Comparison of ENCODE assay signal across 8 mouse cellular contexts in genomic region chr11:120580190-120580589, GRCm38 (mm10). TPM values are rescaled to one million over a fixed set of nuclear protein-coding genes. Genes with fewer than 3 reads are reported as not detected.
DNase-seq lines count a peak whose midpoint lies in the region; ATAC-seq and TF ChIP-seq lines count a peak whose summit lies in the region.

No protein-coding gene starts in this region.

- TF ChIP-seq POLR2A in bone marrow macrophage, adult 2 months (IDR thresholded peaks at IDR 0.05; ENCODE audit: borderline replicate concordance, low read depth, low read length), result no peak

- intact Hi-C loops in gastrocnemius, adult 2 months (cut with DNase I), result no loop called here

- peak overlapping the region; percentile 89 for H3K4me3 ChIP-seq in gastrocnemius, adult 2 months
- H3K4me3 ChIP-seq in bone marrow macrophage, adult 2 months (ENCODE audit: insufficient read depth, low read length), result peak overlapping the region; percentile 87
- H3K4me3 ChIP-seq in heart, embryonic 16.5 days (ENCODE audit: low read length), result peak overlapping the region; percentile 92
- H3K4me3 ChIP-seq in limb, embryonic 10.5 days, result peak overlapping the region; percentile 90
- H3K4me3 ChIP-seq in midbrain, embryonic 13.5 days (replicated peaks), result peak overlapping the region; percentile 94

- peaks cover 18% of the 10 kb centered on the region for H3K4me1 ChIP-seq in bone marrow macrophage, adult 2 months (ENCODE audit: control insufficient read depth, insufficient read depth, low read length)
- peaks cover 20% of the 10 kb centered on the region for H3K4me1 ChIP-seq in heart, embryonic 16.5 days (ENCODE audit: control insufficient read depth, insufficient read depth, low read length)
- H3K4me1 ChIP-seq in limb, embryonic 10.5 days, result peaks cover 42% of the 10 kb centered on the region
- peaks cover 32% of the 10 kb centered on the region for H3K4me1 ChIP-seq in midbrain, embryonic 13.5 days (replicated peaks)

- DNase-seq in gastrocnemius, adult 2 months, result peak; percentile 18
- no peak for DNase-seq in gastrocnemius, postnatal 10 days
- DNase-seq in limb, embryonic 10.5 days (ENCODE audit: low spot score), result no peak
- no peak for DNase-seq in frontal cortex, postnatal 10 days (ENCODE audit: low spot score in 2 of 2)
- DNase-seq in left cerebral cortex, adult 11 months (ENCODE audit: low spot score), result no peak

- no peak for ATAC-seq in heart, embryonic 16.5 days (replicated peaks; ENCODE audit: extremely low read depth, insufficient read depth, low FRiP score)
- ATAC-seq in midbrain, embryonic 13.5 days, result no peak

- peak overlapping the region; percentile 95 for H3K9ac ChIP-seq in heart, embryonic 16.5 days (ENCODE audit: low read length)
- peak overlapping the region; percentile 96 for H3K9ac ChIP-seq in midbrain, embryonic 13.5 days (replicated peaks)

- peak overlapping the region; percentile 99 for H3K27ac ChIP-seq in gastrocnemius, adult 2 months
- H3K27ac ChIP-seq in bone marrow macrophage, adult 2 months (ENCODE audit: insufficient read depth, low read depth, low read length), result peak overlapping the region; percentile 88
- H3K27ac ChIP-seq in heart, embryonic 16.5 days (ENCODE audit: low read length), result peak overlapping the region; percentile 92
- peak overlapping the region; percentile 97 for H3K27ac ChIP-seq in limb, embryonic 10.5 days
- peak overlapping the region; percentile 96 for H3K27ac ChIP-seq in midbrain, embryonic 13.5 days

- TF ChIP-seq CTCF in gastrocnemius, adult 2 months (IDR thresholded peaks at IDR 0.05), result no peak
- no peak for TF ChIP-seq CTCF in bone marrow macrophage, adult 2 months (IDR thresholded peaks at IDR 0.05; ENCODE audit: low read depth, low read length)

- peaks cover 31% of the 10 kb centered on the region for H3K36me3 ChIP-seq in heart, embryonic 16.5 days (ENCODE audit: control insufficient read depth, insufficient read depth)
- peaks cover 70% of the 10 kb centered on the region for H3K36me3 ChIP-seq in limb, embryonic 10.5 days
- peaks cover 47% of the 10 kb centered on the region for H3K36me3 ChIP-seq in midbrain, embryonic 13.5 days

- 47% methylated on average over 7 of the region's 7 CpGs for WGBS in heart, embryonic 16.5 days
- WGBS in limb, embryonic 10.5 days, result 69% methylated on average over 7 of the region's 7 CpGs
- WGBS in midbrain, embryonic 13.5 days, result 62% methylated on average over 7 of the region's 7 CpGs

- H3K9me3 ChIP-seq in heart, embryonic 16.5 days (replicated peaks; ENCODE audit: control insufficient read depth, low read length), result peaks cover 3% of the 10 kb centered on the region; the same call in 1 of the 2 replicates
- H3K9me3 ChIP-seq in limb, embryonic 10.5 days (replicated peaks), result 0 out of 2 replicates have a peak, but pooled peaks cover 2% of the 10 kb centered on the region
- H3K9me3 ChIP-seq in midbrain, embryonic 13.5 days, result no peaks in the 10 kb centered on the region

- H3K4me2 ChIP-seq in heart, embryonic 16.5 days (ENCODE audit: low read depth, low read length), result peak overlapping the region; percentile 95
- H3K4me2 ChIP-seq in midbrain, embryonic 13.5 days (replicated peaks), result peak overlapping the region; percentile 94

- H3K27me3 ChIP-seq in heart, embryonic 16.5 days (ENCODE audit: control insufficient read depth, insufficient read depth, low read length), result no peaks in the 10 kb centered on the region
- H3K27me3 ChIP-seq in limb, embryonic 10.5 days (ENCODE audit: low read depth, poor library complexity, severe bottlenecking), result no peaks in the 10 kb centered on the region
- no peaks in the 10 kb centered on the region for H3K27me3 ChIP-seq in midbrain, embryonic 13.5 days

RNA-seq across cellular contexts. Expression of gene Arhgdia, which starts 1.2 kb away (rescaled TPM):
- total RNA-seq in gastrocnemius, adult 2 months (2021), result 10 to 100 TPM; 72.1 to 89.6 TPM
- total RNA-seq in gastrocnemius, postnatal 10 days (2021), result 100 to 1,000 TPM; 163 to 197 TPM
- polyA plus RNA-seq in bone marrow macrophage, adult 2 months (2012; ENCODE audit: insufficient read depth, insufficient read length, missing spikeins), result 628 and 760 TPM in 2 replicates
- polyA plus RNA-seq in heart, embryonic 16.5 days (2015; fragmentation: Nextera tagmentation; extraction: Ambion mirVana), result 435 and 439 TPM in 2 replicates
- 742 and 814 TPM in 2 replicates for polyA plus RNA-seq in limb, embryonic 10.5 days (2016; fragmentation: Nextera tagmentation; extraction: Ambion mirVana)
- polyA plus RNA-seq in midbrain, embryonic 13.5 days (2015; fragmentation: Nextera tagmentation; extraction: Ambion mirVana), result 452 and 461 TPM in 2 replicates

RNA-seq across cellular contexts. Expression of gene P4hb, which starts 7.1 kb away (rescaled TPM):
- 100 to 1,000 TPM; 201 to 240 TPM for total RNA-seq in gastrocnemius, adult 2 months (2021)
- 100 to 1,000 TPM; 349 to 414 TPM for total RNA-seq in gastrocnemius, postnatal 10 days (2021)
- 292 and 334 TPM in 2 replicates for polyA plus RNA-seq in bone marrow macrophage, adult 2 months (2012; ENCODE audit: insufficient read depth, insufficient read length, missing spikeins)
- polyA plus RNA-seq in heart, embryonic 16.5 days (2015; fragmentation: Nextera tagmentation; extraction: Ambion mirVana), result 435 and 437 TPM in 2 replicates
- 613 and 656 TPM in 2 replicates for polyA plus RNA-seq in limb, embryonic 10.5 days (2016; fragmentation: Nextera tagmentation; extraction: Ambion mirVana)
- polyA plus RNA-seq in midbrain, embryonic 13.5 days (2015; fragmentation: Nextera tagmentation; extraction: Ambion mirVana), result 279 and 297 TPM in 2 replicates

RNA-seq across cellular contexts. Expression of gene Alyref, which starts 18.0 kb away (rescaled TPM):
- 10 to 100 TPM; 36.0 to 44.7 TPM for total RNA-seq in gastrocnemius, adult 2 months (2021)
- 10 to 100 TPM; 72.1 to 77.3 TPM for total RNA-seq in gastrocnemius, postnatal 10 days (2021)
- 97.5 and 121 TPM in 2 replicates for polyA plus RNA-seq in bone marrow macrophage, adult 2 months (2012; ENCODE audit: insufficient read depth, insufficient read length, missing spikeins)
- polyA plus RNA-seq in heart, embryonic 16.5 days (2015; fragmentation: Nextera tagmentation; extraction: Ambion mirVana), result 223 and 229 TPM in 2 replicates
- 720 and 728 TPM in 2 replicates for polyA plus RNA-seq in limb, embryonic 10.5 days (2016; fragmentation: Nextera tagmentation; extraction: Ambion mirVana)
- polyA plus RNA-seq in midbrain, embryonic 13.5 days (2015; fragmentation: Nextera tagmentation; extraction: Ambion mirVana), result 303 and 358 TPM in 2 replicates

RNA-seq across cellular contexts. Expression of gene Anapc11, which starts 18.0 kb away (rescaled TPM):
- 10 to 100 TPM; 45.3 to 58.5 TPM for total RNA-seq in gastrocnemius, adult 2 months (2021)
- 10 to 100 TPM; 60.1 to 67.6 TPM for total RNA-seq in gastrocnemius, postnatal 10 days (2021)
- 127 and 128 TPM in 2 replicates for polyA plus RNA-seq in bone marrow macrophage, adult 2 months (2012; ENCODE audit: insufficient read depth, insufficient read length, missing spikeins)
- 179 and 193 TPM in 2 replicates for polyA plus RNA-seq in heart, embryonic 16.5 days (2015; fragmentation: Nextera tagmentation; extraction: Ambion mirVana)
- polyA plus RNA-seq in limb, embryonic 10.5 days (2016; fragmentation: Nextera tagmentation; extraction: Ambion mirVana), result 201 and 207 TPM in 2 replicates
- 180 and 183 TPM in 2 replicates for polyA plus RNA-seq in midbrain, embryonic 13.5 days (2015; fragmentation: Nextera tagmentation; extraction: Ambion mirVana)

RNA-seq across cellular contexts. Expression of gene Npb, which starts 28.1 kb away (rescaled TPM):
- total RNA-seq in gastrocnemius, adult 2 months (2021), result under 1 TPM in 1 of 2 experiments, not detected in 1; 0.78 TPM
- total RNA-seq in gastrocnemius, postnatal 10 days (2021), result not detected
- polyA plus RNA-seq in bone marrow macrophage, adult 2 months (2012; ENCODE audit: insufficient read depth, insufficient read length, missing spikeins), result 1.4 TPM in 1 of 2 replicates, not detected in the other
- polyA plus RNA-seq in heart, embryonic 16.5 days (2015; fragmentation: Nextera tagmentation; extraction: Ambion mirVana), result 13.6 and 15.5 TPM in 2 replicates
- polyA plus RNA-seq in limb, embryonic 10.5 days (2016; fragmentation: Nextera tagmentation; extraction: Ambion mirVana), result 0.56 TPM in 1 of 2 replicates, not detected in the other
- 0.54 and 0.95 TPM in 2 replicates for polyA plus RNA-seq in midbrain, embryonic 13.5 days (2015; fragmentation: Nextera tagmentation; extraction: Ambion mirVana)
